Mouse (Mus musculus): ENCODE measurements around the gene Rpl32. TPM values are rescaled to one million over a fixed set of nuclear protein-coding genes. Genes with fewer than 3 reads are reported as not detected.
A peak's percentile ranks its signal among the peaks of the same experiment; 100 is the strongest.

Gene Rpl32
- total RNA-seq, 1 experiment from 2014 or later, result 1,141 TPM

DNA sequence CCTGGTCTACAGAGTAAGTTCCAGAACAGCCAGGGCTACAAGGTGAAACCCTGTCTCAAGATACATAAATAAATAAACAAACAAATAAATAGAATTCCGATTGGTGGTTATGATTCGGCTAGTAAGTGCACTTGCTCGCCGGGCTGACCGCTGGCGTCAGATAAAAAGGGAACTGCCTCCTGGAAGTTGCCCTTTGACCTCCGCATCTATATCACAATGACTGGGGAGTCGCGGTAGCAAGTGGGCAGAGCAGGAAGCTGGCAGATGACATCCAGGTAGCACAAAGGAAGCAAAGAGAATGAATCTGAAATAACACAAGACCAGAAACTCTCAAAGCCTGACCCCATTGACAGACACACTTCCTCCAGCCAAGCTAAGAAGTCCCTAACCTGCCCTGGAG, 41.2 kb downstream of the Rpl32 start:
- DNase-seq, result no peak

DNA sequence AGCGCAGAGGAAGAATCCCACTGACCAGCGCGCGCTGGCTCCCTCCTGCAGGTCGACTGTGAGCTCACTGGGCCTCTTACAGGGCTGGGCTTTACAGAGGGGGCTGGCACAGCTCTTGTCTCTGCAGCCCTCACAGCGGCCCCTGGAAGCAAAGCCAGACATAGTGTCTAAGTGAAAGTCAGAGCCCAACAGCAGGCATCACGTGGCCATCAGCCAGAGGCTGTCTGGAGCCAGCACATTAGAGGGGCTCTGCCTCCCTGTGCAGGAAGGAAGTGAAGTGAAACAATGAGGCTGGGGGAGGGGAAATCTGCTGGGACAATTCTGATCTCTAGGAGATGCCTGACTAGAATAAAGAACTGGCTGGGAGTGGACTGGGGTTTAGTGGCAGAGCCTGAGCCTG, 44.4 kb downstream of the Rpl32 start:
- DNase-seq, result peak; percentile 28

GRCm38 (mm10) chr6:115761995-115762756, 46.4 kb downstream of the Rpl32 start, which contains the start of gene Tmem40:
Tmem40 (minus strand) TSS chr6:115762410.
- DNase-seq, result no peak

DNA sequence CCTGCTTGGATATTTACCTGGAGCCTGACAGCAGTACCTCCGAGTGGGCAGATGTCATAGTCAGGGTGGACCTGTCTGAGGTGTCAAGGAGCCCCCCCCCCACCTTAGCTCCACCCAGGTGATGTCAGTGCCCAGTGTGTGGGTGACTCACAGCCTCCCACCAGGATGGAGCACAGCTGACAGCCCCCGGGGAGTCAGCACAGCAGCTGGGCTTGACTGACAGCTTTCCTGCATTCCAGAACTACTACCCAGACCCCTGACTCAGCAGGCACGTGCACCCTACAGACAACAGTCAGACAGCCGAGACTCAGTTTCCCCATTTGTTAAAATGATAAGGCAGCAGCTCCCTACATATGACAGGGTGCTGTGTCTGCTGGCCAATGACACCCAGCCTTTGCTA, 47.6 kb downstream of the Rpl32 start:
- DNase-seq, result no peak

GRCm38 (mm10) chr6:115760137-115760536, 48.4 kb downstream of the Rpl32 start:
- DNase-seq, result no peak

DNA sequence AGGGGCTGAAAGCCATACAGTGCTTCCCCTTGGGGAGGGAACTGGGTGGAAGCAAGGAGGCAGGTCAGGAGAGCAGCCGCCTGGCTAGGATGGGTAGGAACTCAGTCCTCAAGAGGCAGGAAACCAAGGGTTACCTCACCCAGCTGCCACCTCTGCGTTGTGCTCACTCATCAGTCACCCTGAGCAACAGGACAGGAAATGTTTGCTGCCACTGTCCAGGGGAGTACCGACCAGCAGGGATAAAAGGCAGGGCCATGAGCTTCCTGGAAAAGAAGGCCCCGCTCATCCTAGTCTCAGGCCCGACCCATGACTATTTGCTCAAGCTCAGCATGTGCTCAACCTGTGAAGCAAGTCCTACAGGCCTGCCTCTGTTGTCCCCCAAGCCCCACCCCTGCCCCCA, 49.1 kb downstream of the Rpl32 start:
- DNase-seq, result no peak

- DNase-seq, result no peak
Observed at GRCm38 (mm10) chr6:115758981-115759435, 49.5 kb downstream of the Rpl32 start.

DNA sequence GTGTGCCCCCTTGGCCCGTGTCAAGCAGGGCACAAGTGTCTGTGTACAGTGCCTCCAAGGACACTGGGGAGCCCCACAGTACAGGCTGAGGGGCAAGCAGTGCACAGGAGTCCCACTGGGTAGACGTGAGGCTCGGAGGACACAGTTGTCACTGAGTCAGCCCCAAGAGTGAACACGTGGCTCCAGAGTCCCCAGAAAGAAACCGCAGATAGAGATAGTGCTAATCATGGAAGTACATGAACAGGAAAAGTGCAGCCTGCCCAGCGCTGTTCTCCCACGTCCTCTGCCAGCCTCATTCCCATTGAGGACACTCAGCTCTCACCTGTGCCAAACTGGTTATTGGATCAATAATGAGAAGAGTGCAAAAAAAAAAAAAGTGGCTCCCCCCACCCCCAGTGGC, 53.0 kb downstream of the Rpl32 start:
- DNase-seq, result no peak

Small RNA genes lying within 50 kb of the gene (microRNA-seq; reads per million reads assigned to microRNA genes)
- 0 reads per million in 2 experiments for gene Mir7660

Other genes with a start within 250 kb of the Rpl32 start
- gene Mkrn2os, start 216.2 kb downstream of the Rpl32 start, total RNA-seq (2021), result not detected in 2 replicates
- gene Mkrn2, start 206.8 kb downstream of the Rpl32 start, total RNA-seq (2021), result 43.1 and 47.8 TPM in 2 replicates
- 115 and 155 TPM in 2 replicates for gene Raf1, start 132.1 kb downstream of the Rpl32 start, total RNA-seq (2021)
- not detected in 2 replicates for gene Tmem40, start 46.3 kb downstream of the Rpl32 start, total RNA-seq (2021)
- 11.2 and 14.1 TPM in 2 replicates for gene Cand2, start 34.2 kb downstream of the Rpl32 start, total RNA-seq (2021)
- 1.9 TPM in 1 of 2 replicates, not detected in the other for gene Efcab12, start 29.7 kb upstream of the Rpl32 start, total RNA-seq (2021)
- gene Mbd4, start 44.6 kb upstream of the Rpl32 start, total RNA-seq (2021), result 4.0 and 4.8 TPM in 2 replicates
- gene Ift122, start 44.7 kb upstream of the Rpl32 start, total RNA-seq (2021), result 19.2 and 22.2 TPM in 2 replicates
- 0.94 and 1.9 TPM in 2 replicates for gene Rho, start 123.0 kb upstream of the Rpl32 start, total RNA-seq (2021)
- not detected in 2 replicates for gene H1foo, start 136.2 kb upstream of the Rpl32 start, total RNA-seq (2021)
- gene Plxnd1, start 186.3 kb upstream of the Rpl32 start, total RNA-seq (2021), result 170 and 214 TPM in 2 replicates